Mouse (Mus musculus): ENCODE results near the gene Tmem251.

Tmem251 gene

GRCm38 (mm10) chr12:102743589-102744574 is at the start of gene Tmem251, which contains the start of gene Moap1:
Gene Tmem251, plus strand, starts transcription at chr12:102743762.
Gene Moap1, minus strand, starts transcription at chr12:102743661.
- in situ Hi-C loops (cut with MboI; ENCODE audit: unreplicated experiment in 2 of 2) = loop anchor here (5.0 to 10.0 kb wide), 5 partner anchors 318 to 751 kb away; no protein-coding TSS in a partner anchor

GRCm38 (mm10) chr12:102695369-102696239 is 48.0 kb upstream of the Tmem251 start:
- in situ Hi-C loops (cut with MboI; ENCODE audit: unreplicated experiment in 2 of 2) = no loop called here

GRCm38 (mm10) chr12:102696635-102697354 is 46.8 kb upstream of the Tmem251 start:
- in situ Hi-C loops (cut with MboI; ENCODE audit: unreplicated experiment in 2 of 2) = no loop called here

- in situ Hi-C loops (cut with MboI; ENCODE audit: unreplicated experiment in 2 of 2) = no loop called here
These were observed 46.2 kb upstream of the Tmem251 start for GRCm38 (mm10) chr12:102697381-102697780.

- in situ Hi-C loops (cut with MboI; ENCODE audit: unreplicated experiment in 2 of 2) = no loop called here
These were observed 45.4 kb upstream of the Tmem251 start for GRCm38 (mm10) chr12:102698089-102698684.

- in situ Hi-C loops (cut with MboI; ENCODE audit: unreplicated experiment in 2 of 2) = no loop called here
These were observed 44.4 kb upstream of the Tmem251 start for GRCm38 (mm10) chr12:102699156-102699555.

GRCm38 (mm10) chr12:102700453-102700852 is 43.1 kb upstream of the Tmem251 start:
- in situ Hi-C loops (cut with MboI; ENCODE audit: unreplicated experiment in 2 of 2) = no loop called here

- in situ Hi-C loops (cut with MboI; ENCODE audit: unreplicated experiment in 2 of 2) = no loop called here
These were observed 41.8 kb upstream of the Tmem251 start for GRCm38 (mm10) chr12:102701691-102702207.

- in situ Hi-C loops (cut with MboI; ENCODE audit: unreplicated experiment in 2 of 2) = no loop called here
These were observed 41.0 kb upstream of the Tmem251 start for GRCm38 (mm10) chr12:102702356-102703110.

GRCm38 (mm10) chr12:102703111-102703412 is 40.5 kb upstream of the Tmem251 start:
- in situ Hi-C loops (cut with MboI; ENCODE audit: unreplicated experiment in 2 of 2) = no loop called here

GRCm38 (mm10) chr12:102703441-102703840 is 40.1 kb upstream of the Tmem251 start:
- in situ Hi-C loops (cut with MboI; ENCODE audit: unreplicated experiment in 2 of 2) = no loop called here

- in situ Hi-C loops (cut with MboI; ENCODE audit: unreplicated experiment in 2 of 2) = no loop called here
These were observed 39.6 kb upstream of the Tmem251 start for GRCm38 (mm10) chr12:102703921-102704408.

- in situ Hi-C loops (cut with MboI; ENCODE audit: unreplicated experiment in 2 of 2) = loop anchor here (5.0 kb wide), 4 partner anchors 57 to 177 kb away; no protein-coding TSS in a partner anchor
These were observed 38.9 kb upstream of the Tmem251 start, which contains the start of gene Itpk1 for GRCm38 (mm10) chr12:102704457-102705198. Gene Itpk1, minus strand, starts transcription at chr12:102704930.

GRCm38 (mm10) chr12:102705216-102705871 is 38.2 kb upstream of the Tmem251 start:
- in situ Hi-C loops (cut with MboI; ENCODE audit: unreplicated experiment in 2 of 2) = loop anchor here (5.0 kb wide), 4 partner anchors 58 to 178 kb away; no protein-coding TSS in a partner anchor

GRCm38 (mm10) chr12:102705906-102706640 is 37.5 kb upstream of the Tmem251 start:
- in situ Hi-C loops (cut with MboI; ENCODE audit: unreplicated experiment in 2 of 2) = loop anchor here (5.0 kb wide), 4 partner anchors 59 to 179 kb away; no protein-coding TSS in a partner anchor

- in situ Hi-C loops (cut with MboI; ENCODE audit: unreplicated experiment in 2 of 2) = loop anchor here (5.0 kb wide), 4 partner anchors 60 to 180 kb away; no protein-coding TSS in a partner anchor
These were observed 36.6 kb upstream of the Tmem251 start for GRCm38 (mm10) chr12:102706833-102707463.

All from v-Abl transformed pro-B cells (cell line).